Mouse (Mus musculus) cortical plate, adult 2 months (tissue): ENCODE data around the gene 1700037H04Rik.

Source experiments
- CTCF ChIP-seq: fragments of 200-500 bp; IDR thresholded peaks from 2 replicates; pipeline ENCODE4 v1.5.1; 2011; ENCODE audit warnings: mild to moderate bottlenecking, control low read depth, low read length; ENCODE audit not compliant: insufficient read depth; ENCODE audit errors: extremely low read depth
- POLR2A ChIP-seq: fragments of 200-500 bp; IDR thresholded peaks from 2 replicates; pipeline ENCODE4 v1.6.1; 2011; ENCODE audit warnings: mild to moderate bottlenecking, low read length, control low read depth; ENCODE audit not compliant: insufficient read depth; ENCODE audit errors: extremely low read depth

- TF ChIP-seq CTCF = no peak
- no peak for TF ChIP-seq POLR2A
Measured at GRCm38 (mm10) chr2:131168914-131169313, 9.0 kb upstream of the 1700037H04Rik start.
